Mouse (Mus musculus) adrenal gland, adult (tissue): Measurements from ENCODE around the gene Gemin8.

Experiments
- DNase-seq, 2 experiments: peaks; one replicate each; pipeline ENCODE4 v3.0.0; 2022 to 2023; ENCODE audit warnings: low spot score in 1 of 2; ENCODE audit not compliant: inconsistent age in 2 of 2

Gemin8 gene

DNA sequence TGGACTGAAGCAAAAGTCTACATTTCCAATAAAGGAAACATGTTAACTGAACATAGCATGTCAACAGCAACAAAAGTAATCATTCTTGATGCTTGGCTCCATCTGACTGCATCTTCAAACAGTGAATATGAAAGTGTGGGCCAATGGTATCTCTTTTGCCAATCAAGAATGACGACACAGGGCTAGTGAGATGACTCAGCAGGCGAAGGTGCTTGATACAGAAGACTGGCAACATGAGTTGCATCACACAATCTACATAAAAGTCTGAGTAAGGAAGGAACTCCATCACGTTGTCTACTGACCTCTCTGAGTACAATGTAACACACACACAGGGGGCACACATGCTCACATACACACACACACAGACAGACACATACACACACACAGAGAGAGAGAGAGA lies 59.5 kb downstream of the Gemin8 start:
- DNase-seq: no peak

DNA sequence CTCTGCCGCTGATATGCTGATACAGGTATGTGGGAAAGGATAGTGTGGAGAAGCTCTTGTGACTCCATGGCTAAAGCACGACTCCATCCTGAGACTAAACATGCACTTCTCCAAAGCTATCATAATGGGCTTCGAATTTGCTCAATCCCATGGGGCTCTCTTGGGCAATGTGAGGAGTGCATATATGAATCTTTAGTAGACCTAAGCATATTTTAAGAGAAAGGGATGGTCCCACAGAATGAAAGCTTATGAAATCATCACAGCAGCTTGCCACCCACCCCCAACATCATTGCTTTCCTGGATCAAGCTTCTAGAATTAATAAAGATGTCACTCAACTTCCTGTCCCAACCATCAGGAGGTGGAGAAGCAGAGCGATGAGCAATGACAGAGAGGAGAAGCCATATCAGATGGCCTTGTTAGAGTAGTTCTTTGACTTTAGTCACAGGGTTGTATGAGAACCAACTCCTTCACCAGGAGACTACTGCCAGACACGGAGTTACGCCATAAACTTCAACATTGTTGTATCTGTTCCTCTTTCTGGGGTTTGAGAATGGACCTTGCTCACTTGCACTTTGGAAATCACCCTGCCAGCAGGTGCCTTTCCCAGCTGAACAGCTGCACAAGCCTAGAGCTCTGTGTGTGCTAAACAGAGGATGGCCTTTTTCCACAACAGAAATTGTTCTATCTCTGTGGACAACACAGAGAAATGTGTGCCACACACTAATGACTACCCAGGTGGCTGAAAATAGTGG lies 60.4 kb downstream of the Gemin8 start:
- DNase-seq: no peak

DNA sequence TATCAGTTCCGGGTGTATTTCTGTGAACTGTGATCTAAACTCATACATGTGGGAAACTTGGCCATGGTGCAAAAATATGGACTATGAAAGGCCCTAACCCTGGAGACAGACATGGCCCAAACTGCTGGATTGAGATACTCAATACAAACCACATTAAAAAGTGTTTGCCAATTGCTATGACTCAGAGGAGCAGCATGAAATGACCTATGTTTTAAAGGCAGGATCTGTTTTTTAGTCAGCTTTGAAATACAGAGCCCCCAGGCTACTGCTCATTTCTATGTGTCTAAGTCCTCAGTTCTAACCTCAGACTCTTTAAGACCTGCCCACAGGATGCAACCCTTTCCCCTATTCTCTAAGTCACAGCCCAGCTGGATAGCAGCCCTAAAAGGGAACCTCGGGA lies 65.9 kb downstream of the Gemin8 start:
- no peak for DNase-seq

DNA sequence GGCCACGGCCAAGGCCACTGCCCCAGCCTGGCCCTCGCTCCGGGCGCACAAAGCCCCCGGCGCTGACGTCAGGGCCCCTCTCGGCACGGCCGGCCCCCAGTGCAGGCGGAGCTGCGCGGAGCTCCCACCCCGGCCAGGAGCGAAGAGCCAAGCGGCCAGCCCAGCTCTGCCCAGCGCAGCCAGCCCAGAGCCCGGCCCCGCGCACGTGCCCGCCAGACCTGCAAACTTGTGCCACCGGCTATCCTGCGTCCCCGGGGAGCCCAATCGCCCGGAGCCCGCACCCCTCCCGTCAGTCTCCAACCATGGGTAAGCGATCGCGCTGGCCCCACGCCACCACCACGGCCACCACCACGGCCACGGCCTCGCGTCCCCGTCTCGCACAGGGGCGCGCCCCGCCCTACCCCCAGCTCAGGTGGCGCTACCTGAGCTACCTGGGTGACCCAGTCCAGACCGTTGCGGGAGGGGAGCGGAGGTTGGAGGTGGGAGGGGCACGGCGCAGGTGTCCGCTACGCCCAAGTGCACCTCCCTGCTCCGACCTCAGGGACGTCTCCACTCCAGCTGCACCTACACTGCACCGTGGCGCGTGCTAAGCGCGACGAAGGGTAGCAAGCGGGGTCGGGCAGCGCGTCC lies 68.7 kb downstream of the Gemin8 start, which contains the start of gene Gpm6b:
Gene Gpm6b, plus strand, starts transcription at position 81 of the 630 bp plus-strand sequence.
- peak; percentile 14 to 35 for DNase-seq

DNA sequence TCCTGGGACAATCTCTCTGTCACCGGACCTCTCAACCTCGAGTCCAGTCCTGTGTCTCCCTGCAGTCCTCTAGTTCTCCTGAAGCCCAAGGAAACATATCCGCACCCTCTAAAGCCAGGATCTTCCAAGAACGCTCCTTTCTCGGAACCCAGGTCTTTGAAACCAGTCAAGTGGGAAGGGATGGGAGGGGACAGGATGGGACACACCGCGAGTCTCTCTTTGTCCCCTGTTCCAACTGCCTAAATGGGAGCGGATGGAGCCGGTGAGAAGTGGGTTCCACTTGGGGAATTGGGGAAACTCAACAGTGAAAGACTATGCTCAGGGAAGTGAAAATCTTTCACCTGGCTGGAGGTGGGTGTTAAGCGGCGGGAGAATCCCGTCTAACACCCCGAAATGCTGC lies 69.3 kb downstream of the Gemin8 start:
- DNase-seq: peak in 1 of 2 experiments; percentile 21
